Mouse (Mus musculus) NIH3T3 (cell line): ENCODE data around the gene Gm10142.
"Not testable (repeated sequence)": the region's sequence is repeated elsewhere in the genome, so short reads cannot be mapped to it uniquely, and the experiment has no call there.

Source experiments
- DNase-seq: peaks from one replicate; pipeline ENCODE4 v3.0.0-alpha.2; 2012; ENCODE audit warnings: low read depth

Gene Gm10142

DNA sequence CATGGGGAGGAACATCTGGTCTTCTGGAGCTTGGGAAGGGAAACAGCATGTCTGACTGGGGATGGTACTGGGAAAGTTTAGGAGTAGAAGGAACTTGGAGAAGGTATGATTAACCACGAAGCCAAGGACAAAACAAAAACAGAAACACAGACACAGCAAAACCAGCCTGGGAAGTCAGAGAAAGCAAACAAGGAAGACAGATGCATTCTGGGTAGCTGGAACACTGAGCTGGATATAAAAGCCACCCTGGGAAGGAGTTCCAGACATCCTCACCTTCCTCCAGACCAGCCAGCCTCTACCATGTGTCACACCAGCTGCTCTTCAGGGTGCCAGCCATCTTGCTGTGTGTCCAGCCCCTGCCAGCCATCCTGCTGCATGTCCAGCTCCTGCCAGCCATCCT lies at the start of gene Gm10142:
TSS of gene Gm10142 (plus strand) at position 301 of the 400 bp plus-strand sequence.
- DNase-seq: no peak

DNA sequence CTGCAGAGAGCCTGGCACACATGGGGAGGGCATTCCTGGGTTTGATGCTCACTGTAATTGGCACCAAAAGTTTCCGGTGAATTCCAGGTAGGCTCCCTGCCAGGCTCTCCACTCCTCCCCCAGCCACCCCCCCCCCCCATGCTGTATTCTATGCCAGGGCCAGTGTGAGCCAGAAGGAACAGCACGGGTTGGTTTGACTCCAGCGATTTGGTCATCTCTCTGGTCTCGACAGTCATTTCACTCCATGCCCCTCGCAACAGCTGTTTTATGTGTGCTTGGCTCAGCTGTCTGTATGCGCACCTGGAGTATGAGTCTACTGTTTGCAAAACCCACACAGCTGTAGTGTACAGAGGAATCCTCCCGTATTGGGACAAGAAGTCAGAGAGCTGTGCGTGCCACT lies 49.3 kb upstream of the Gm10142 start:
- peak; percentile 33 for DNase-seq

DNA sequence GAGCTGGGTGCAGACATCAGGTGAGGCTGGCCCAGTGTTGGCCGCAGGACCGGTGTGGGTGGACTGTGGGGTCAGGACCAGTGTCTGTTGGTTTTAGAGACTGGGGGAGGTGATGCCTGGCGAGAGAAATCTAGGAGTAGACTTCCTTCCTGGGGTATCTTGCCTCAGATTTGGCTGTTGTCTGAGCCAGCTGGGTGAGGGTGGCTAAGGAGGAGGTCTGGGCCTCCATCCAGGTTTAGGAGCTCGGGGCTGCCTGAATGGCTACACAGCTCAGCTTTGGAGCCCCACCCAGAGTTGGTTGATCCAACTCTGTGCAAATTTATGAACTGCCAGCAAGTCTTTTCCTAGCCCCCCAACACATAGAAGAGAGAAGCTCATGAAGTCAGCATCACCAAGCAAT lies 48.2 kb upstream of the Gm10142 start:
- peak; percentile 56 for DNase-seq

DNA sequence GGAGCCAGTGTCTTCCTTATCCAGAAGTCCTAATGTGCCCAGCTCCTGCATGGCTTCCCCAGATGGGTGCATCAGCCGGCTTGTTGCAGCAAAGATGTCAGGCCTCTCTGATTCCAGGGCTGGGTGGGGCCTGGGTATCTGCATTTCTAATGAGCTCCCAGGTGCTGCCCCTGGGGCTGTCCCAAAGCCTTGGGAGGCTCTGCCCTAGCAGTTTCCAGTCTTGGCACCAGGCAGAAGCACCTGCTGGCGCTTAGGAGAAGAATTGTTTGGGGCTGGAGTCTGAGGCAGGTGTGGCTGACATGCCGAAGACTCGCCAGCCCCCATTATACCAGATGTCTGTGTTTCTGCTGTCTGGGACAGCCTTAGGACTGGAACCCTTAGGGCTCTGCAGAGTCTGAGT lies 44.9 kb upstream of the Gm10142 start:
- DNase-seq: no peak

DNA sequence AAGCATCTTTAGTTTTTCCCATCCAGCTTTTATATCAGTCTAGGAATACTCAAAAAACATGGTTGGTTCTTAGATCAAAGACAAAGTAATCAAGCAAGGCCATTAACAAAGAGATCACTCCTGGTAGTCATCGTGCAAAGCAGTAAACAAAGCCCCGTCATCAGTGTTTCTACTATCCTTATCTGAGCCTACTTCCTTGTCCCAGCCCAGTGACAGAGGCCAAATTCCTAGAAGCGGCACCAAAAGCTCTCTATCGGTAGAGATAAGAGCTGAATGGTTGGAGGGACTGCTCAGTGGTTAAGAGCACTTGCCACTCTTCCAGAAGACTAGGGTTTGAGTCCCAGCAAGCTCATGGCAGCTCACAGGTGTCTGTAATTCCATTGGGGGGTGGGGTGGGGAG lies 44.1 kb upstream of the Gm10142 start:
- DNase-seq: no peak

DNA sequence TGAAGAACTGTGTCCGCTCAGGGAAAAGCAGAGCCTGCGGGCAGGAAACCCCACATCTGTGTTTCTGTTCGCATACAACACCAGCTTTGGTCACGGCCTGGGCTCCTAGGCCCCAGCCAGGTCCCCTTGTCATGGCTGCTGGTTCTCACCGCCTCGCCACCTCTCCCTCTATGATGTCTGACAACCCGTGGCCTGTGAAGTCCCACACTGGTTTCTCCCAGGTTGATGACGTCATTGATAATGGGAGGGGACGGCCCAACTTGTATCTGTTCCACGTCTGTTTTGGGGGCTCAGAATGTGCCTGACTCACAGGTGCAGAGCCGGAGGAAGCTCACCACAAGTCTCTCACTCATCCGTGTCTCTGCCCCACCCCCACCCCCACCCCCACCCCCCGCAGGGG lies 41.8 kb upstream of the Gm10142 start:
- no peak for DNase-seq

DNA sequence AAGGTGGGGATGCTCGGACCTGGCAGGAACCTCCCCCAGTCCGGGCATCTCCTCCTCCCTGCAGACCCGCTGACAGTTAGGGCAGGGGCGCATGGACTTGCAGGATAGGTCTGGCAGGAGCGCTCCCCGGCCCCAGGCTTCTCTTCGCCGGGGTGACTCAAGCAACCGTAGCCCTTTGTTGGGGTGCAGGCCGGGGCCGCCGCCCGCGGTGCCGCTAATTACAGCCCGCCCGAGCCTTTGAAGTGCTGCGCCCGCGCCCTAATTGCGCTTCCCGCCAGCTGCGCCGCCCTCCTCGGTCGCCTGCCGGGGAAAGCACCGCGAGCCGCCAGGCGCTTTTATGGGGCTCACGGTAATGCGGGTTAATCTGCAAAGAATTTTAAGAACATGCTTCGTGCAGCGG lies 38.0 kb upstream of the Gm10142 start:
- no peak for DNase-seq

DNA sequence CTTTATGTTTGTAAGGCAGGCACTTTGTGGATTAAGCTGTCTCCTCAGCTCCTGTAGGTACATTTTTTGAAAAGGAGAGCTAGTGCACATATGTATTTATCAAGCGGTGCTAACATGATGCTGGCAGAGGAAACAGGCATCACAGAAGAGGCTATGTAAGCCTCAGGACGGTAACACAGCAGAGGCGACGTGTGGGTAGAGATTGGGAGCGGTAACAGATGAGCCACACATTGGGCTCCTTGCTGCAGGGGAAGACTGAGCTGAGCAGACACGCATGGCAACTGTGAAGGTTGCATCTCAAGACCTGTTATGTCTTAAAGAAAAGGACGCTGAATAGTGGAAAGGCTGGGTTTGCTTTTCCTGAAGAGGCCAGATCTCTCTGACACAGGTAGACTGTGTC lies 32.6 kb upstream of the Gm10142 start:
- DNase-seq: no peak

DNA sequence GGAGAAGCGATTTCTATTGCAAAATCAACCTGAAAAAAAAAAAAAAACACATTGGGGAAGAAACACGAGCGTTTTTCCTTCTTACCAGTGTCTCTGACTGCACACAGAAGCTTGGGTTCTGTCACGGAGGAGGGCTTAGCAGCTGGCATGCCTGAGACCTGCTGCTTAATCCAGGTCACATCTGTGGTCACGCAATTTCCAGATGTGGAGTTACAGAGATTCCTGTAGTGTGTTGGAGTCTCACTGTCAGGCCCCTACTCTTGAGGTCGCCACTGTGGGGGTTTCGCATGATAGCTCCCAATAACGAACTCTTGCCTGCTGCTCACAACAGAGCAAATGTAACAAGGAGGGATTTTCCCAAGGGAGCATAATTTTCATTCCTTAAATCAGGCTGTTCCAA lies 31.4 kb upstream of the Gm10142 start:
- DNase-seq: no peak

DNA sequence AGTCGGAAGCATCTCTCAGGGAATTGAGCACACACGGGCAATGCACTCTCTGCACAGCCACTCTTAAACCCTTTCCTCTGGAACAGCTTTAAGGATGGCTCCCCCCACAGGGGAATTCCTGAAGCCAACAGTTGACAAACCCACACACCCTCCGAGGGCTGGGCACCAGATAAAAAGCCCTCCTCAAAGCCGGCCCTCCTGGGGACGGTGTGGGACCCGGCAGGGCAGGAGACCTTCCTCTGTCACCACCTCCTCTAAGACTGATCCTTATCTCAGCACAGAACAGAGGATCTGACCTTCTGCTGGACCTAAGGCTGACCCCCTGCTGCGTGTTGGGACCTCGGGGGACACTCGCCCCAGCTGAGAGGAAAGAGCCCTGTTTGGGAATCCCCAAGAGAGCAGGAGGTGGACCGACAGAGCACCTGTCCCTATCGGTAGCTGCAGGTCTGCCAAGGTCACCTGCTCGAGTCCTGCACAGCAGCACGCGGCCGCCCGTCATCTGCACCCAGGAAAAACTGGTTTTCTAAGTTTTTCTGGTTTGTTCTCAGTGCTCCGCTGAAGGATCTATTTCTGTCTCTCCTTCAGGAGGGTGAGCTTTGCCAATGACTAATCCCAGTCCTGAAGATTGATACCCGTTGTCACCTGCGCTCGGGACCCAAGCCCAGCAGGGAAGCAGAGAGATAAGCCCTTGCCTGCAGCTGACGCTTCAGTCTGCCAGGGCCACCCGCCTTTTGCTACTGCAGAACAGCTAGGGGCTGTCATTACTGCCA lies 29.5 kb upstream of the Gm10142 start, which contains the start of gene Tspear:
TSS of gene Tspear (plus strand) at position 675 of the 770 bp plus-strand sequence.
- no peak for DNase-seq

DNA sequence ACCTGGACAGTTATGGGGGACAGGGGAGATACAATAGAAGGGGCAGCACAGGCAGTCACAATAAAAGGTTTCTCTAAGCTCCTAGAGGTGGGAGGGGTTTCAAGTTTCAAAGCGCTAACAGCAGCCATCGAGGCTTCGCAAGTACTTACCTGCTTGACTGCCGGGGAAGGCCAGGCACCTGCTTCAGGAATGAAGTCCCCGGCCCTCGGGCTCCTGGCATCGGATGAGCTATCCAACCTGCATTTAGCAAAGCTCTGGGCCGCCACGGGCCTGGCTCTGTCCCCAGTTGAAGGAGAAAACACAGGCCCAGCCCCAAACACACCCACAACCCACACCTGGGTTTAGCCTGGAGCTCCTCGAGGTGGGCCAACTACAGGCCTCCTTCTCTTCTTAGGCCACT lies 28.6 kb upstream of the Gm10142 start:
- DNase-seq: no peak

DNA sequence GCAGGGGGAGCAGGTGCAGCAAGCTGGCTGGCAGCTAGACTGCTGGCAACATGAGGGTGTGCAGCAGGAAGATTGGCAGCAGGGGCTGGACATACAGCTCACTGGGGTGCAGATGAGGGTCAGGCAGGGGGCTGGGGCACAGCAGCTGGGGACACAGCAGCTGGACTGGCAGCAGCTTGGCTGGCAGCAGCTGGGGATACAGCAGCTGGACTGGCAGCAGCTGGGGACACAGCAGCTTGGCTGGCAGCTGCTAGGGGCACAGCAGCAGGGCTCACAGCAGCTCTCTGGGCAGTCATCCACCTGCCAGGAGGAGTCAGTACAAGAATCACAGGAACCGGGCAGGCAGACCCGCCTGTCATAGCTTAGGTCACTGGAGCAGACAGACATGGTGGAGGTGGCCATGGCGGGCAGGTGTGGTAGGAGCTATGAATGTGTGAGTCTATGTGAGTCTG lies 25.2 kb upstream of the Gm10142 start, which contains the start of gene Gm19402:
TSS of gene Gm19402 (minus strand) at position 402 of the 452 bp plus-strand sequence.
- DNase-seq: not testable (repeated sequence)

DNA sequence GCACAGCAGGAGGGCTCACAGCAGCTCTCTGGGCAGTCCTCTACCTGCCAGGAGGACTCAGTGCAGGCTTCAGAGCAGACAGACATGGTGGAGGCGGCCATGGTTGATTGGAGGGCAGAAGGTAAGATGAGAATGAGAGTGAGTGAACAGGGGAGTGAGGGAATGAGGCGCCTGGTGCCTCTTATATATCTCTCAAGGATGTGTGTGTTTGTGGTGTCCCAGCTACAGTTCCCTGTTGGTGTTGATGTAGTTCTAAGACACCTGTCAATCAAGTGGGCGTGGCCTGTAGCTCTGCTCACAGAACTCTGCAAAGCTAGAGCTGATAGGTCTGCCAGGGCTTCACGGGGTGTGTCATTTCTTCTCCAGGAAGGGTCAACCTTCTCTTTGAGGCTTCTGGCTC lies 18.5 kb upstream of the Gm10142 start, which contains the start of gene Gm9508:
TSS of gene Gm9508 (minus strand) at position 101 of the 400 bp plus-strand sequence.
- no peak for DNase-seq

DNA sequence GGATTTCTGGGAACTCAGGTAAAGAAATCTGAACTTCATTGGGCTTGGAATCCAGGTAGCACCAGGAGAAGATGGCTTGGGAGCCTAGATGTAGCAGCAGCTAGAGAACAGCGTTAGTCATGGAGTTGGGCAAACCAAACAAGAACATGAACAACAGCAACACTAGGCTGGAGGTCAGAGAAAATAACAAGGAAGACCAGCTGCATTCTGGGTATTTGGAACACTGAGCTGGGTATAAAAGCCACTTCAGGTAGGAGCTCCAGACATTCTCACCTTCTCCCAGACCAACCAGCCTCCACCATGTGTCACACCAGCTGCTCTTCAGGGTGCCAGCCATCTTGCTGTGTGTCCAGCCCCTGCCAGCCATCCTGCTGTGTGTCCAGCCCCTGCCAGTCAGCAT lies 9.3 kb upstream of the Gm10142 start, which contains the start of gene Gm10272:
TSS of gene Gm10272 (plus strand) at position 301 of the 400 bp plus-strand sequence.
- no peak for DNase-seq

DNA sequence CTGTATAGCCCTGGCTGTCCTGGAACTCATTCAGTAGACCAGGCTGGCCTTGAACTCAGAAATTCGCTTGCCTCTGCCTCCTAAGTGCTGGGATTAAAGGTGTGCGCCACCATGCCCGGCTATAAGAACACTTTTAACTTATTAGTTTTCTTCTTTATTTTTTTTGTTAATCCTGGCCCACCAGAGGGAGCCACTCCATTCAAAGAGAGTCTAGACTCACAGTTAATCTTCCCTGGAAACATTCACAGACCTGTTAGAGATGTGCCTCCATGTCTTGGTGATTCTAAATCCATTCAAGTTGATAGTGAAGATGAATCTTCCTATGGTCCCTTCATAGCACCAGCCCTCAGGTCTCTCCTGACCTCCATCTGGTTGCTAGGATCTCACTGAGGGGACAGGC lies 5.8 kb upstream of the Gm10142 start:
- peak; percentile 32 for DNase-seq

DNA sequence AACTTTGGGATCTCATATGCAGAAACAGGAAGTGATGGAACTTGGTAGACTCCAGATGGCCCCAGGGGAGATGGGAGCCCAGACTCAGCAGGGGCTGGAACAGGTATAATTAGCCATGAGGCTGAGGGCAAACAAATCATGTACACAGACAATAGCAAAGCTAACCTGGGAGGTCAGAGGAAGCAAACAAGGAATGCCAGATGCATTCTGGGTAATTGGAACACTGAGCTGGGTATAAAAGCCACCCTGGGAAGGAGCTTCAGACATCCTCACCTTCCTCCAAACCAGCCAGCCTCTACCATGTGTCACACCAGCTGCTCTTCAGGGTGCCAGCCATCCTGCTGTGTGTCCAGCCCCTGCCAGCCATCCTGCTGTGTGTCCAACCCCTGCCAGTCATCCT lies 4.5 kb upstream of the Gm10142 start, which contains the start of gene Gm10024:
TSS of gene Gm10024 (plus strand) at position 301 of the 400 bp plus-strand sequence.
- not testable (repeated sequence) for DNase-seq

DNA sequence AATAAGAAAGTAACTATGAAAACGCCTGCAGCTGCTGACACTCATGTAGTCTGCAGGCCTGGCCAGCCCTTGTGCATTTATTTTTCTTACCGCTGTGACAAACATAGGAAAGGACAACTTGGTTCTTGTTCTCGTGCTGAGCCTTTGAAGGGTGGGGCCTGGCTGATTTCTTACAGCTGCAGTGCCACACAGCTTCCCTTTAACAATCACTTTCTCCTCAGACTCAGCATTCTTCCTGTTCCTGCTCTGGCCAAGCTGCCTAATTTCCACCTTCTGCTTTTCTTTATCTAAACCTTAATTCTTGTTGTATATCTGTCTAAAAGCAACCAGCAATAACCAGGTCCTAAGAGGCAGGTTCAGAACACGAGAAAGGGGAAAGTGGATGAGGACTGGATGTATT lies 1.9 kb upstream of the Gm10142 start:
- no peak for DNase-seq

DNA sequence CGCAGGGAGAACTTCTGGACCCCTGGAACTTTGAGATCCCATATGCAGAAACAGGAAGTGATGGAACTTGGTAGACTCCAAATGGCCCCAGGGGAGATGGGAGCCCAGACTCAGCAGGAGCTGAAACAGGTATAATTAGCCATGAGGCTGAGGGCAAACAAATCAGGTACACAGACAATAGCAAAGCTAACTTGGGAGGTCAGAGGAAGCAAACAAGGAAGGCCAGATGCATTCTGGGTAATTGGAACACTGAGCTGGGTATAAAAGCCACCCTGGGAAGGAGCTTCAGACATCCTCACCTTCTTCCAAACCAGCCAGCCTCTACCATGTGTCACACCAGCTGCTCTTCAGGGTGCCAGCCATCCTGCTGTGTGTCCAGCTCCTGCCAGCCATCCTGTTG lies 4.7 kb downstream of the Gm10142 start, which contains the start of gene Krtap12-1:
TSS of gene Krtap12-1 (plus strand) at position 301 of the 400 bp plus-strand sequence.
- not testable (repeated sequence) for DNase-seq

DNA sequence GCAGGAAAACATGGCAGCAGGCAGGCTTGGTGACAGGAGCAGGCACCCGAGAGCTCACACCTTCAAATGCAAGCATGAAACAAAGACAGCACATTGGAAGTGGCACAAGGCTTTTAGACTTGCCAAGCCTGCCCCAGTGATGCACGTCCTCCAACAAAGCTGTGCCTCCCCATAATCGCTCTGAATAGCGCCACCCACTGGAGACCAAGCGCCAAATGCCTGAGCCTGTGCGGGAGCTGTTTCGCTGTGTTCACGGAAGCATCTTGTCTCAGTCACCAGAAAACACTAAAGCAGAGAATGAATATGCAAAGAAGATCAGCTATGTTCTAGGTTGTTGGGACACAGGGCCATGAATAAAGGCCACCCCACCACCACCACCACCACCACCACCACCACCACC lies 9.2 kb downstream of the Gm10142 start:
- no peak for DNase-seq

DNA sequence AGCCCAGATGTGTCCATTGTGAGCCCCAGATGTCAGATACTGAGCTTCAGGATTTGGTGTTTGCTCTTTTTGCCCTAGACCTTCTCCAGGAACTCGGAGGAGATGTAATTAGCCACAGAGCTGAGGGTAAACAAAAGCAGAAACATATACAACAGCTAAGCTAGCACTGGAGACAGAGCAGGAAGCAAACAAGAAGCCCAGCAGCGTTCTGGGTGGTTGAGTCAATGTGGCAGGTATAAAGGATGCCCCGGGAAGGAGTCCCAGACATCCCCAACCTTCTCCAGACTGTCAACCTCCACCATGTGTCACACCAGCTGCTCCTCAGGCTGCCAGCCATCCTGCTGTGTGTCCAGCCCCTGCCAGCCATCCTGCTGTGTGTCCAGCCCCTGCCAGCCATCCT lies 10.6 kb downstream of the Gm10142 start, which contains the start of gene Gm10100:
TSS of gene Gm10100 (plus strand) at position 301 of the 400 bp plus-strand sequence.
- DNase-seq: no peak

DNA sequence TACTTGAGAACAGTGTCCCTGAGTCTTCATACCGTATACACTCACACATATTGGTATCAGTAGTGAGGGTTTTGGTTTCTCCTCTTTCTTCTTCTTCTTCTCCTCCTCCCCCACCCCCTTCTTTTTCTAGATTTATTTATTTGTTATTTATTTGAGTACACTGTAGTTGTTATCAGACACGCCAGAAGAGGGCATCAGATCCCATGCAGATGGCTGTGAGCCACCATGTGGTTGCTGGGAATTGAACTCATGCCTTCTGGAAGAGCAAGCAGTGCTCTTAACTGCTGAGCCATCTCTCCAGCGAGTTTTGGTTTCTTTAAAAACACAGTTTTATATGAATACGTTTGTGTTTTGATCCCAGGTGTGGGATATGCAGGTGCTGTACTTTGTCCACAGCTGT lies 12.7 kb downstream of the Gm10142 start:
- peak; percentile 43 for DNase-seq

DNA sequence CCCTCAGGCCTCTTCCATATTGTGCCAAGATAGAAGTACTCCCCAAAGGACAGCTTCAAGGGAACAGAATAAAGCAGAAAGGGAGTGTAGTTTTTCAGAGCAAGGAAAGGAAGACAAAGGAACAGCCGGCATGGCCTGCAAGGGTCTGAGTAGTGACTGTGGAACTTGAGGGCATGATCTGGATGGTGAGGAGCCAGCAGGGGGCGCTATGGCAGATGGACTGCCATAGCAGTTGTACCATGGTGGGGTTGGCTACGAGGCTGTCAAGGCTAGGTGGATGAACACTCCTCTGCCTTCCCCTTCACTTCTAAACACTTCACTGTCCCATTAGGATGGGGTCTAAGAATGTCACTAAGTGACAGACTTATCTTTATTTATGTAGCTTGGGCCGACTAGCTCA lies 13.6 kb downstream of the Gm10142 start:
- peak; percentile 22 for DNase-seq

DNA sequence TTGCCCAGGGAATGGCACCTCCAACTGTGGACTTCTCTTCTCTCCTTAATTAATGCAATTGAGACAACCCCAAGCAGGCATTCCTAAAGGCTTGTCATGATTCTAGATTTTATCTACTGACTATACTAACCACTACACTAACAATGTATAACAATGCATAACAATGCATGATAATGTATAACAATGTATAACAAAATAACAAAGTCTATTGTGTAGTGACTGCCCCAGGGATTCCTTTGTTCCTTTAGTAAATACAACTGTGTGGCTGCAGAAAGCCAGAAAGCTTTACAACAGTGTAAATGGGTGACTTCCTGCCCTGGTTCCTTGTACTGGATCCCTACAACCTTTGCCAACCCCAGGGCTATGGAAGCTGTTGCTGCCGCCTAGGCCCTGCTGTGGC lies 20.3 kb downstream of the Gm10142 start:
- no peak for DNase-seq
